11 mouse cellular contexts compared by ENCODE assay signal in the genomic region with DNA sequence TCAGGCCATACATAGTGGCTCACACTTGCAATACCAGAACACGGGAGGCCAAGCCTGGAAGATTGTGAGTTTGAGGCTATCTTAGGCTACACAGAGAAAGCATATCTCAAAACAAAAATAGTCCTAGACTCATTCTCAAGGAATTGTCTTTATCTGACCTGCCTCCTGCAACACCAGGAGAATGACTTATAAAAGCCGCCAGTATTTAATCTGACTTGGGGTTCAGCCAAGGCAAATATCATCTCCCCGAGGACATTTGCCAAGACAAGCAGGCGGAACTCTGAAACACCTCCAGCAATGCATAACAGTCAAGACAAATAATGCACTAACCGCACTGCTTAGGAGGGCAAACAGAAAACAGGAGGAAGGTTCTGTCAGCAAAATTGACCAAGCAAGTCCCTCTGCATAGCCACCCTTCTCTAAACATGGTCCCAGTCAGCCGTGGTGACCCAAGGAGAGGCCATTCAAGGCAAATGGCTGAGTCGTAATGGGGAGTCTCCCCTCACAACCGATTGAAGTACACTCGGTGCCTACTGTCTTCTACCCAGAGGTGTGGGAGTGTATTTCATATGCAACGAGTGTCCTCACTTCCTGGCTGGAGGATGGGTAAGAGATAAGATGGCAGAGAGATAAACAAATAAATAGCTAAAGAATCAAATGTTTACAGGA. TPM values are rescaled to one million over a fixed set of nuclear protein-coding genes. Genes with fewer than 3 reads are reported as not detected.
DNase-seq lines count a peak whose midpoint lies in the region; ATAC-seq and TF ChIP-seq lines count a peak whose summit lies in the region.
"Had no signal": no experiment of that assay in that cellular context is flagged by ENCODE, and none has a peak within 500 bp of the region (broad histone marks: within the 10 kb centered on the region; RNA-seq: fewer than 3 reads in every experiment).

No protein-coding gene starts in this region.

- no peak overlapping the region for H3K4me3 ChIP-seq in liver, adult 2 months (ENCODE audit: insufficient read depth, low read depth, low read length)
- H3K4me3 ChIP-seq in liver, embryonic 12.5 days: no peak overlapping the region
- H3K4me3 ChIP-seq in heart, embryonic 12.5 days: no peak overlapping the region
- H3K4me3 ChIP-seq in hindbrain, embryonic 16.5 days (ENCODE audit: low read length): no peak overlapping the region
- H3K4me3 ChIP-seq in hindbrain, postnatal 0 days (ENCODE audit: low read length): no peak overlapping the region
- H3K4me3 ChIP-seq: megakaryocyte, embryonic 14.5 days had no signal

- 7% methylated on average over 10 of the region's 10 CpGs for WGBS in liver, adult 2 months
- 60% methylated on average over 10 of the region's 10 CpGs for WGBS in liver, embryonic 12.5 days (ENCODE audit: insufficient replicate concordance)
- 32% methylated on average over 10 of the region's 10 CpGs for WGBS in heart, embryonic 12.5 days
- WGBS in hindbrain, embryonic 16.5 days: 74% methylated on average over 10 of the region's 10 CpGs
- 66% methylated on average over 10 of the region's 10 CpGs for WGBS in hindbrain, postnatal 0 days

- H3K9ac ChIP-seq in liver, adult 2 months (ENCODE audit: low read depth, low read length): peak overlapping the region; percentile 60
- no peak overlapping the region for H3K9ac ChIP-seq in liver, embryonic 12.5 days
- no peak overlapping the region for H3K9ac ChIP-seq in heart, embryonic 12.5 days
- H3K9ac ChIP-seq in hindbrain, embryonic 16.5 days (ENCODE audit: low read depth, low read length): no peak overlapping the region
- H3K9ac ChIP-seq in hindbrain, postnatal 0 days (replicated peaks; ENCODE audit: low read length): no peak overlapping the region
- H3K9ac ChIP-seq: hindbrain, embryonic 14.5 days had no signal

- no peak for ATAC-seq in liver, embryonic 12.5 days
- peak; percentile 74 for ATAC-seq in heart, embryonic 12.5 days (ENCODE audit: insufficient number of reproducible peaks, low FRiP score)
- ATAC-seq in hindbrain, embryonic 16.5 days: no peak
- no peak for ATAC-seq in hindbrain, postnatal 0 days

- H3K36me3 ChIP-seq in liver, adult 2 months (ENCODE audit: control insufficient read depth, insufficient read depth, low read length): no peaks in the 10 kb centered on the region
- no peaks in the 10 kb centered on the region for H3K36me3 ChIP-seq in liver, embryonic 12.5 days
- no peaks in the 10 kb centered on the region for H3K36me3 ChIP-seq in heart, embryonic 12.5 days
- no peaks in the 10 kb centered on the region for H3K36me3 ChIP-seq in hindbrain, embryonic 16.5 days (ENCODE audit: control insufficient read depth, insufficient read depth, low read length)
- H3K36me3 ChIP-seq in hindbrain, postnatal 0 days (ENCODE audit: insufficient read depth, low read length): no peaks in the 10 kb centered on the region

- H3K4me1 ChIP-seq in liver, adult 2 months (ENCODE audit: control insufficient read depth, insufficient read depth, low read length): peaks cover 11% of the 10 kb centered on the region
- no peaks in the 10 kb centered on the region for H3K4me1 ChIP-seq in liver, embryonic 12.5 days
- peaks cover 8% of the 10 kb centered on the region for H3K4me1 ChIP-seq in heart, embryonic 12.5 days (replicated peaks)
- H3K4me1 ChIP-seq in hindbrain, embryonic 16.5 days (ENCODE audit: control insufficient read depth, insufficient read depth, low read depth, low read length): no peaks in the 10 kb centered on the region
- no peaks in the 10 kb centered on the region for H3K4me1 ChIP-seq in hindbrain, postnatal 0 days (ENCODE audit: insufficient read depth, low read length)

- peak overlapping the region; percentile 91 for H3K27ac ChIP-seq in liver, adult 2 months (replicated peaks; ENCODE audit: insufficient read depth, low read depth, low read length)
- no peak overlapping the region for H3K27ac ChIP-seq in liver, embryonic 12.5 days
- H3K27ac ChIP-seq in heart, embryonic 12.5 days (ENCODE audit: poor library complexity, severe bottlenecking): peak overlapping the region; percentile 79
- H3K27ac ChIP-seq in hindbrain, embryonic 16.5 days (ENCODE audit: low read depth, low read length): no peak overlapping the region
- H3K27ac ChIP-seq in hindbrain, postnatal 0 days: no peak overlapping the region
- H3K27ac ChIP-seq: hindbrain, embryonic 14.5 days had no signal

- DNase-seq in liver, adult 2 months (ENCODE audit: extremely low read depth, low read depth, low spot score): peak; percentile 95
- DNase-seq in kidney, postnatal 36 days: peak; percentile 26 to 51
- DNase-seq in urinary bladder, adult 2 months (ENCODE audit: low spot score): peak; percentile 36
- DNase-seq in gastrocnemius, postnatal 10 days: no peak
- no peak for DNase-seq in hindbrain, postnatal 0 days (ENCODE audit: low spot score)
- DNase-seq: cerebellum, postnatal 25 days had no signal

- H3K9me3 ChIP-seq in liver, embryonic 12.5 days (replicated peaks): no peaks in the 10 kb centered on the region; the same call in 1 of the 2 replicates
- H3K9me3 ChIP-seq in heart, embryonic 12.5 days (replicated peaks): 0 out of 2 replicates have a peak, but pooled peaks cover 5% of the 10 kb centered on the region
- no peaks in the 10 kb centered on the region for H3K9me3 ChIP-seq in hindbrain, embryonic 16.5 days (ENCODE audit: control insufficient read depth, low read length)
- H3K9me3 ChIP-seq in hindbrain, postnatal 0 days (ENCODE audit: low read length): no peaks in the 10 kb centered on the region

- no peak overlapping the region for H3K4me2 ChIP-seq in liver, embryonic 12.5 days
- H3K4me2 ChIP-seq in heart, embryonic 12.5 days: no peak overlapping the region
- H3K4me2 ChIP-seq in hindbrain, embryonic 16.5 days (ENCODE audit: low read length): no peak overlapping the region
- H3K4me2 ChIP-seq in hindbrain, postnatal 0 days (ENCODE audit: low read depth, low read length): no peak overlapping the region
- H3K4me2 ChIP-seq: hindbrain, embryonic 14.5 days had no signal

- no peaks in the 10 kb centered on the region for H3K27me3 ChIP-seq in liver, adult 2 months (ENCODE audit: control insufficient read depth, insufficient read depth, low read length)
- H3K27me3 ChIP-seq in liver, embryonic 12.5 days (replicated peaks): no peaks in the 10 kb centered on the region
- H3K27me3 ChIP-seq in heart, embryonic 12.5 days (replicated peaks): peaks cover 19% of the 10 kb centered on the region
- no peaks in the 10 kb centered on the region for H3K27me3 ChIP-seq in hindbrain, embryonic 16.5 days (replicated peaks; ENCODE audit: control insufficient read depth, insufficient read depth, low read length)
- no peaks in the 10 kb centered on the region for H3K27me3 ChIP-seq in hindbrain, postnatal 0 days (ENCODE audit: insufficient read depth, low read length)
- H3K27me3 ChIP-seq: megakaryocyte, embryonic 14.5 days had no signal

- TF ChIP-seq POLR2A in liver, adult 2 months (IDR thresholded peaks at IDR 0.05; ENCODE audit: extremely low read depth, insufficient read depth, low read length): no peak

- TF ChIP-seq CTCF in liver, adult 2 months (IDR thresholded peaks at IDR 0.05; ENCODE audit: low read depth, low read length): no peak
- TF ChIP-seq CTCF in hindbrain, postnatal 0 days (IDR thresholded peaks at IDR 0.05; ENCODE audit: low read depth): no peak

- no peaks in the 10 kb centered on the region for H3K79me2 ChIP-seq in liver, adult 2 months (ENCODE audit: control insufficient read depth, insufficient read depth, low read length)

RNA-seq across cellular contexts. Expression of a gene that starts 10.9 kb away (rescaled TPM):
- total RNA-seq in liver, adult 2 months (2014; rRNA removed): 0.18 and 0.34 TPM in 2 replicates
- 0.11 and 1.3 TPM in 2 replicates for polyA plus RNA-seq in liver, adult 2 months (2012; rRNA removed)
- polyA plus RNA-seq in liver, embryonic 12.5 days (2016; fragmentation: Nextera tagmentation; extraction: Ambion mirVana): not detected in 2 replicates
- 0.17 and 0.28 TPM in 2 replicates for polyA plus RNA-seq in heart, embryonic 12.5 days (2016; fragmentation: Nextera tagmentation; extraction: Ambion mirVana)
- polyA plus RNA-seq in urinary bladder, adult 2 months (2012; rRNA removed): 0.01 TPM in 1 of 2 replicates, not detected in the other
- polyA plus RNA-seq in hindbrain, embryonic 16.5 days (2015; fragmentation: Nextera tagmentation; extraction: Ambion mirVana): 0.09 and 0.27 TPM in 2 replicates
- total RNA-seq in gastrocnemius, postnatal 10 days (2021): not detected
- total RNA-seq in hindbrain, postnatal 0 days (2014; rRNA removed): not detected in 2 replicates
- 0.38 and 0.43 TPM in 2 replicates for polyA plus RNA-seq in hindbrain, postnatal 0 days (2015; fragmentation: Nextera tagmentation; extraction: Ambion mirVana)
- polyA plus RNA-seq: hindbrain, embryonic 14.5 days had no signal

RNA-seq across cellular contexts. Expression of a gene that starts 12.9 kb away (rescaled TPM):
- total RNA-seq in liver, adult 2 months (2014; rRNA removed): 47.7 and 49.9 TPM in 2 replicates
- 107 and 114 TPM in 2 replicates for polyA plus RNA-seq in liver, adult 2 months (2012; rRNA removed)
- polyA plus RNA-seq in liver, embryonic 12.5 days (2016; fragmentation: Nextera tagmentation; extraction: Ambion mirVana): 2.9 and 3.2 TPM in 2 replicates
- polyA plus RNA-seq in heart, embryonic 12.5 days (2016; fragmentation: Nextera tagmentation; extraction: Ambion mirVana): not detected in 2 replicates
- not detected in 2 replicates for polyA plus RNA-seq in urinary bladder, adult 2 months (2012; rRNA removed)
- not detected in 2 replicates for polyA plus RNA-seq in hindbrain, embryonic 16.5 days (2015; fragmentation: Nextera tagmentation; extraction: Ambion mirVana)
- total RNA-seq in gastrocnemius, postnatal 10 days (2021): not detected
- total RNA-seq in hindbrain, postnatal 0 days (2014; rRNA removed): not detected in 2 replicates
- polyA plus RNA-seq in hindbrain, postnatal 0 days (2015; fragmentation: Nextera tagmentation; extraction: Ambion mirVana): 0.13 TPM in 1 of 2 replicates, not detected in the other
- polyA plus RNA-seq: hindbrain, embryonic 14.5 days had no signal

RNA-seq across cellular contexts. Expression of a gene that starts 41.5 kb away (rescaled TPM):
- total RNA-seq in liver, adult 2 months (2014; rRNA removed): 0.20 and 3.6 TPM in 2 replicates
- polyA plus RNA-seq in liver, adult 2 months (2012; rRNA removed): 0.56 and 1.8 TPM in 2 replicates
- not detected in 2 replicates for polyA plus RNA-seq in liver, embryonic 12.5 days (2016; fragmentation: Nextera tagmentation; extraction: Ambion mirVana)
- not detected in 2 replicates for polyA plus RNA-seq in heart, embryonic 12.5 days (2016; fragmentation: Nextera tagmentation; extraction: Ambion mirVana)
- polyA plus RNA-seq in urinary bladder, adult 2 months (2012; rRNA removed): not detected in 2 replicates
- polyA plus RNA-seq in hindbrain, embryonic 16.5 days (2015; fragmentation: Nextera tagmentation; extraction: Ambion mirVana): not detected in 2 replicates
- not detected for total RNA-seq in gastrocnemius, postnatal 10 days (2021)
- not detected in 2 replicates for total RNA-seq in hindbrain, postnatal 0 days (2014; rRNA removed)
- not detected in 2 replicates for polyA plus RNA-seq in hindbrain, postnatal 0 days (2015; fragmentation: Nextera tagmentation; extraction: Ambion mirVana)
- polyA plus RNA-seq: hindbrain, embryonic 14.5 days had no signal

RNA-seq across cellular contexts. Expression of a gene that starts 43.9 kb away (rescaled TPM):
- total RNA-seq in liver, adult 2 months (2014; rRNA removed): 1,162 and 7,105 TPM in 2 replicates
- 268 and 557 TPM in 2 replicates for polyA plus RNA-seq in liver, adult 2 months (2012; rRNA removed)
- 39.1 and 44.7 TPM in 2 replicates for polyA plus RNA-seq in liver, embryonic 12.5 days (2016; fragmentation: Nextera tagmentation; extraction: Ambion mirVana)
- 0.17 and 0.32 TPM in 2 replicates for polyA plus RNA-seq in heart, embryonic 12.5 days (2016; fragmentation: Nextera tagmentation; extraction: Ambion mirVana)
- 0.06 and 0.43 TPM in 2 replicates for polyA plus RNA-seq in urinary bladder, adult 2 months (2012; rRNA removed)
- not detected in 2 replicates for polyA plus RNA-seq in hindbrain, embryonic 16.5 days (2015; fragmentation: Nextera tagmentation; extraction: Ambion mirVana)
- total RNA-seq in gastrocnemius, postnatal 10 days (2021): under 1 TPM in 1 of 2 experiments, not detected in 1; 0.93 TPM
- total RNA-seq in hindbrain, postnatal 0 days (2014; rRNA removed): not detected in 2 replicates
- polyA plus RNA-seq in hindbrain, postnatal 0 days (2015; fragmentation: Nextera tagmentation; extraction: Ambion mirVana): not detected in 2 replicates
- polyA plus RNA-seq: hindbrain, embryonic 14.5 days had no signal

Comparison
In these comparisons a context has a peak if more than half of its experiments do, and no peak if none do; other contexts are left out.
1. H3K27ac ChIP-seq: peak in liver, adult 2 months (single experiment) and heart, embryonic 12.5 days (single experiment); none in liver, embryonic 12.5 days (single experiment), hindbrain, embryonic 16.5 days (single experiment) and hindbrain, postnatal 0 days (single experiment).
2. RNA of a gene that starts 12.9 kb away (polyA plus RNA-seq): 107 to 114 TPM in liver, adult 2 months; 2.9 to 3.2 TPM in liver, embryonic 12.5 days, 0.13 TPM in hindbrain, postnatal 0 days, not detected in hindbrain, embryonic 16.5 days, not detected in heart, embryonic 12.5 days and not detected in urinary bladder, adult 2 months; every median in the first group is over 10 times any median in the second.
3. DNase-seq: peak in liver, adult 2 months (single experiment), kidney, postnatal 36 days (2 of 2) and urinary bladder, adult 2 months (single experiment); none in gastrocnemius, postnatal 10 days (single experiment) and hindbrain, postnatal 0 days (single experiment).